Mouse (Mus musculus) bone marrow, adult 2 months (tissue): ENCODE data around the gene Gpr27.
A peak's percentile ranks its signal among the peaks of the same experiment; 100 is the strongest.

Experiments
- CTCF ChIP-seq: fragments of 200-500 bp; IDR thresholded peaks from 2 replicates; pipeline ENCODE4 v1.5.1; 2011; ENCODE audit warnings: low read length, control low read depth; ENCODE audit not compliant: control insufficient read depth, insufficient read depth
- POLR2A ChIP-seq: fragments of 200-500 bp; IDR thresholded peaks from 2 replicates; pipeline ENCODE4 v1.6.1; 2011; ENCODE audit warnings: low read depth, mild to moderate bottlenecking, control low read depth, low read length, borderline replicate concordance; ENCODE audit not compliant: control insufficient read depth

GRCm38 (mm10) chr6:99671768-99672167 is 20.7 kb upstream of the Gpr27 start:
- TF ChIP-seq CTCF: 0 out of 2 replicates have a peak, but pooled peaks have one; percentile 12
- no peak for TF ChIP-seq POLR2A
